Mouse (Mus musculus): ENCODE data around the gene Igfbp7.

The Igfbp7 gene

GRCm38 (mm10) chr5:77378027-77378426 is 29.8 kb downstream of the Igfbp7 start:
- DNase-seq, result no peak

DNA sequence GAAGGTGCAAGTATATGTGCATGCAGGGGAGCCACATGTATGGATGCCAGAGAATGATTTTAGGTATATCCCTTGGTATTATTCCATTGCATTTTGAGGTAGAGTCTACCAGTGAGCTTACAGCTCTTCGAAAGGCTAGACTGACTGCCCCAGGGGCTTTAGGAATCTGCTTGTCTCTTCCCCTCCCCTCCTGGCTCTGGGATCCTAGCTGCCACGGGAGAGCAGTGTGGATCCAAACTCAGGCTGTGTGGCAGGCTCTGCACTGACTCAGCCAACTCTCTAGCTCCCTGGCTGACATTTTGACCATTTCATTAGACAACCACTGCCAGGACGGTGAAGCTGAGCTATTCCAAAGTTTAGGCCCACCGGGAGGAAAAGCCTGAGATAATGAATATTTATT is 32.3 kb downstream of the Igfbp7 start:
- DNase-seq, result no peak

DNA sequence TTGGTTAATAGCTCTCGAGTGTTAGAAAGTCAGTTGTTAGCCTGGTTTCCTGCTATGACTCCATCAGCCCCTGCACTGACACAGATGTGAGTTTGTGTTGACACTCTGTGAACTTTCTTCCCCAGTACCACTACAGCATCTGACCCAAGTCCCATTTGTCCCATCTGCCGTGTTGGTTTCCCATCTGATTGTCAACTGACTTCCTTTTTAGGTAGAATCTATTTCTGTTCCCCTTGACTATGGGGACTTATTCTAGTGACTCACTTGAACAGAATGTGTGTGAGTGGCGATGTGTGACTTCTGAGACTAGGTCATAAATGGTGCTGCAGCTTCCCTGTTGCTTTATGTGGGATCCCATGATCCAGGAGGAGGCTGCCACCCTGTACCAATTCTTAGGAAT is 32.9 kb downstream of the Igfbp7 start:
- DNase-seq, result no peak

DNA sequence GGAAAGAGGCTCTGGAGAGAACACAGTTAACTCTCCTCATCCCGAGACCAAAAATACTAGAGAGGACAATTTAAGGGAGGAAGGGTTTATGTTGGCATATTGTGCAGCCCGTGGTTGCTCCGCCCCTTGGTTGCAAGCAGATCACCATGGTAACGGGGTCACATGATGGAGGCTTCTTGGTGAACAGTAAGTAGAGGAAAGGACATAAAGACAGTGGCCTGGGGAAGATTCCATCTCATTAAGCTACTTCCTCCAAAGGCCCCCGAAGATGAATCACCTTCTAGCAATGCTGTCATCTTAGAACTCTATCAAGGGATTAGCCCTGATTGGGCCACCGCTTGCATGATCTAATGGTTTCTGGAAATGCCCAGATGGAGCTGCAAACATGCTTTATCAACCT is 35.1 kb downstream of the Igfbp7 start:
- no peak for DNase-seq

DNA sequence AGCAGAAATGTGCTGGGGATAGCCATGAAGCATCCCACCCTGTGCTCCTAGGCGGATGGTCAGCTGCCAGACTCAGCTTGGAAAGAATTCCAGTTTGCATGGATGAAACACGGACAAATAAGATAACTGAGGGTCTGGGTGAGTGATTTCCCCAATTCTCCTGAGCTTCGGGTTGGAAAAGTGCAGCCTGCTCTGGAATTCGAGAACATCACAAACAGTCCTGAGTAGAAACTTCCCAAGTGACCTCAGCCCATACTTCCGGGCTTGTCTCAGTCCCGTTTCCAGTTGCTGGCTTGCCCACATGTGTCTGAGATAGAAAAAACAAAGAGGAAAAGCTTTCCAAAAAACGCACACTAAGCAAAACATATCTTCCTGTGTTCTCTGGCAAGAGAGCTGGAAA is 35.6 kb downstream of the Igfbp7 start:
- DNase-seq, result no peak

DNA sequence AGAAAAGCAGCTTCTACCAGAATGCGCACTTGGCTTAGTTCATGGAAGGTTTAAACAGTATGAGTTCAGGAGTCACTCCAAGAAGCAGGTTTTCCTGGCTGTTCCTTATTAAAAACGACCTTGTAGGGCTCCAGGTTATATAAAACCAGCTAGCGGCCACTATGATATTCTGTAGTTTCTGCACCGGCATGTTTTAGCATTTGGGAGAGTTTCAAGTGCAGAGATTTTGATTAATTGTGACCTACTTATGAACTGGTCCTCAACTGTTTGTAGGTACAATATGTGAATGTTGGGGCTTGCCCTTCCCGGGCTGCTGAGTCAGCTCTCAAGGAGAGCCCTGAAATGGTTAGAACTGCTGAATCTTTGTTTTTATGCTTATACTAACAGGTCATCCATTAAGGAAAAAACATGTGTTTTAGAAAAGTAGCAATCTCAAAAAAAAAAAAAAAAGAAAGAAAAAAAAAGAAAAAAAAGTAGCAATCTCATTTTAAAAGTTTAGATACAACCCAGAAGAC is 37.4 kb downstream of the Igfbp7 start:
- DNase-seq, result no peak

- DNase-seq, result no peak
Observed at GRCm38 (mm10) chr5:77369394-77369793, 38.4 kb downstream of the Igfbp7 start.

GRCm38 (mm10) chr5:77368194-77368593 is 39.6 kb downstream of the Igfbp7 start:
- DNase-seq, result no peak

- no peak for DNase-seq
Observed at GRCm38 (mm10) chr5:77367682-77368081, 40.2 kb downstream of the Igfbp7 start.

DNA sequence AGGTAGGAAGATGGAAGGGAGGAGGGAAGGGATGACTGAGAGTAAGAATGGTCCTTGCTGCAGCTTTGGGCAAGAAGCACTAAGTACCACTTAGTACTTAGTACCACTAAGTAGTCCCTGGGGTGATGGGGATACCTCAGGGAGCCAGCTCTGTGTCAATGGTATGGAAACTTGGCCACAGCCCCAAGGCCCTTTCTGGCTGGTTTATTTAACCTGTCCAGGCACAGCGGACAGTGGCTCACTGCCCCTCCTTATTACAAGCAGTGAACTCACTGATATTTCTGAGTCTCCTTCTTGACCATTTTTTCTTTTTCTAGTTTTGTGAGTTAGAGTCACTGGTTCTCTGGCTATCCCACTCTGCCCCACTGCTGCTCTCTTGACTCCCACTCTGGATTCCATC is 40.7 kb downstream of the Igfbp7 start:
- DNase-seq, result no peak

DNA sequence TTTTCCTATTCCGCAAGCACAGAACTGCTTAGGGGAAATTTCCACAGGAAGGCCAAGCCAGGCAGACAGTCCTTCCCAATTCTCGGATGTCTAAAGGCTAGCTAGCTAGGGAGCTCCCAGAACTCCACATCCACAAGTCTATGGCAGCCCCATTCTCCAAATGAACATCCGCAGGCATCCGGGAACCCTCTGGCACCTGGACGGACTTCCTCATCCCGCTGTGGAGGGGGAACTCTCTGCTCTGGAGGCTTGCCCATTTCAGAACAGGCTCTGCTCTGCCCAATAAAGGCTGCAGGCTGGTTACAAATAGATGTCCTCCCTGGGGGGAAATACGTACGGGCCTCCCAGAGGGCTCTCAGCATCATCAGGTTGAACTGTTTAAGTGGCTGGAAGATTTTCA is 41.5 kb downstream of the Igfbp7 start:
- DNase-seq, result no peak

DNA sequence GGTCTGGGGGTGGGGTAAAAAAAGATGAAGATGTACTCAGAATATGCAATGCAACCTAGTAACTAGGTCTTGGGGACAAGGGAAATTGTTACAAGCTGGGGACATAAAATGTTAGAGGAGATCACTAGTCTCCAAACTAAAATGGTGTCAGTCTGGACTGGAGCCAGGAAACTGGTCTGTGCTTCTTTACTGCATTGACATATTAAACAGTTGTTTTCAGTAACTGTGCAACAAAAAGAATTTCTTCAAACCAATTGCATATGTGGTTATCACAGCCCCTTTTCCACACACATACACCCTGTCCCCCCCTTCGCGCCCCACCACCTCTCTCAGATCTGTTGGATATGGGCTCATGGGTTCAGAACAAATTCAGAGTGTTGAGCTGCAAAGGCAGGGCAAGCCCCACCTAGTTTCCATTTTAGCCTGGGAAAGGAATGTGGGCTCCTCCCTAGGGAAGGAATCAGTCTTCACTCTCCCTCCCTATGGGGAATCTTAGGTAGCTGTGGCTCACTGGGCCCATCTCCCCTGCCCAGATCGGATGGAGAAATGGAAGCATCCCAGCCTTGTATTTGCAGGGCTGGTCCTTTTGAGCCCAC is 43.3 kb downstream of the Igfbp7 start:
- no peak for DNase-seq

DNA sequence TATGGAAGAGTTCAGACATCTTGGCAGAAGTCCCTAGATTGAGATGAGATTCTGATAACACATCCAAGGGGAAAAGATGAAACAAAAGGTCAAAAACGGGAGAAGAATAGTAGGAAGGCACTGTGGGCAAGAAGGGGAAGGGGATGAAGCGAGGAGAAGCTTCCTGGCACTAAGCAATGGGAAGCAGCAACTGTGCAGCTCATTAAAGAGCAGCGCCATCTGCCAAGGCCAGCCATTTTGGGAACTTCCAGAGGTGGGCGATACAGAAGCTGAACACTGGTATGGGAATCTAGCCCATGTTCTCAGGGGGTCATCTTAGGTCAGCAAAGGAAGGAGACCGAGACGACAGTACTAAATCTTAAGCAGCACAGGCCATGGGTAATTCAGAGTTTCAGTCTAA is 44.2 kb downstream of the Igfbp7 start:
- no peak for DNase-seq

GRCm38 (mm10) chr5:77362120-77362519 is 45.7 kb downstream of the Igfbp7 start:
- DNase-seq, result no peak

- no peak for DNase-seq
Observed at GRCm38 (mm10) chr5:77361006-77361405, 46.8 kb downstream of the Igfbp7 start.

DNA sequence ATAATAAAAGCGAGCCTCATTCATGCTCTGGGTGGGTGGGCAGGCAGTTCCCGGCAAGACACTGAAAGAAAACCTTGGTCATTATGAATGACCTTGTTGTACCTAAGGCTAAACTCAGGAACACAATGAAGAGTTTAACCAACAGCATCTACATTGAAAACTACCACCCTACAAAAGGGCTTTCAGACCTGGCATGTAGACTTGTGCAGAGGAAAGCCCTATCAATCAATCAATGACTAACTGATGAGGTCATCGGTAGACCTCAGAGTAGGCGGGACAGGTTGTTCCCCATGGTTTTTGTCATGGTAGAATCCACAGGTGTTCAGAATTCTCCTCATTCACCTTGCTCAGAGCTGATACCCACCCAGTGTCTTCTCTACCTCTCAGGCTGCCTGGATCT is 47.9 kb downstream of the Igfbp7 start:
- no peak for DNase-seq

GRCm38 (mm10) chr5:77358347-77358746 is 49.5 kb downstream of the Igfbp7 start:
- DNase-seq, result peak; percentile 67

DNA sequence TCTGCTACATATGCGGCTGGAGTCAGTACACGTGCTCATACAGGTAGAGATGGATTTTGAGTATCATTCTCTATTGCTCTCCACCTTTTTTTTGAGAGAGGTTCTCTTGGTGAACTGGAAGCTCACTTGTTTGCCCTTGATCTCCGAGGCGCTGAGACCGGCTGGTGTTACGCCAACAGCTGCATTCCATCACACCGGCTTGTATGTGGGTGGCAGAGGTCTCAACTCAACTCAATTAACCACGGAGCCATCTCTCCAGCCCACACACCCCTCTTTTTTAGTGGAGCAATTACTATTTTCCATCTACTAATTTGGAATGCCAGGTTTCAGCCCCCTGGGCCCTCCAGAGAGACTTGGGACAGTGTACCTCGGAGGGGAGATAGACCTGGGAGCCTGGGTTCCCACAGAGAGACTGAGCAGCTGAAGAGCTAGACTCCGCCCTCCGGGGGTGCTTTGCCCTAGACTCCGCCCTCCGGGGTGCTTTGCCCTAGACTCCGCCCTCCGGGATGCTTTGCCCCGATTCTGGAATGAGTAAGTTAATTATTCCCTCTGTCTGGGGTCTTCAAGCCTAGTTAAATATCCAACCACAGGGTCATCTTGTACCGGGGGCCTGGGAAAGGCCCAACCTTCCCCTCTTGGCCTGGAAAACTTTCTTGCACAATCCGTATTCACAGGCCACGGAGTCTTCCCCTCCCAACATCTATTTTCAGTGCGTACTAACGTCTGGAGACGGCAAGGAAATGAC is 50.3 kb downstream of the Igfbp7 start:
- peak; percentile 80 for DNase-seq

DNA sequence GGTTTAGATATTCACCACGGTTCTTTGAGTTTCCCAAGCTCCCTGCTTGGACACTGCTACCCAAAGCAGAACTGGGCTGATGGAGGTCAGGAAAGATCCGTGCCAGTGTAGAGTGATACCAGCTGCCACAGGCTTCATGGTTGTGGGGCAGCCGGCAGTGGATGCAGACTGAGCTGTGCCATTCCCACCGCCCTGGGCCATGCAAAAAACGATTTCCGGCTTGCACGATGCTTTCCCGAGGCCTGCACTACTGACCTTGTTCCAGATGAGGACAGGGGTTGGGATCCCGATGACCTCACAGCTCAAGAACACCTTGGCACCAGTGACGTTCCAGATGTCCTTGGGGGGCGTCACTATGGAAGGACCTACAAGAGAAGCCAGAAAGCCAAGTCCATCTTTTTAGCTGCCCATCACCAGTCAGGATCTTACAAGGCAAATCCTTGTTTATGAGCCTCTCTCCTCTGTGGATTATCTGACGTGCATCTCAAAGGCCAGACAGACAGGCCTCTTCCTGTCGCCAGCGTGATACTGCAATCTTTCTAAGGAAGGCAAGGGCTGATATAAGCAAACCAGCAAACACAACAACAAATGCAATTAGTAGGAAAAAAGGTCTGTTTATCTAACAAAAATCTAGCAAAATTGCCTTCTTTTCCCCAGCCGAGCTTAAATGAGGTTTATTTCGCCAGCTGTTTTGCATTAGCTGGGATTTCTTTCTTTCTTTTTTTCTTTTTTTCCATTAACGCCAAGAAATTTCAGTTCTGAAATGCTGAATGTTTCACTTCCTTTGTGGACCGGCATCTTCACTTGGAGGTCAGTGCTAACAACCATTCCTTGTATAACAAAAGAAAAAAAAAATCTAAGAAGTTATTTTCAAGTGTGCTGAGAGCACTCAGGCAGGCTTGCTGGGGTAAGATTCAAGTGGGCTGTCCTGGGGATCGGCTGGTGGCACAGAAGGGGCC is 52.3 kb downstream of the Igfbp7 start:
- DNase-seq, result no peak

DNA sequence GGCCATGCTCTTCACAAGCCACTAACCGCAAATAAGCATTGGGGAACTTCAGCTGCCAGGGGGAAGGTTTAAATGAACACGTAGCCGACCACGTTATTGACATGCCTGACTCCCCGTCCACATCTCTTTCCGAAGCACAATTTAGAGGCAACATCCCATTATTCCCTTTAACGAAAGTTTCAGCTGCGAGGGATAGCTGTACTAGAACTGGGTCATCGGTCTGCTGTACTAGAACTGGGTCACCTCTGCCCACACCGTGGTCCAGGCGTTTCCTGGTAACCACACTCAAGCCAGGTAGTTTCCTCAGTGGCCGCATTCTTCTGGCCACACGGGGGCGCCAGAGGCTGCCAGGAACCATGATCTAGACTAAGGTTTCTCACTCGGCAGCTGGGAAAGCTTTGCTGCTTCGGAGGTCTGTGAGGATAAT is 53.5 kb downstream of the Igfbp7 start:
- peak; percentile 90 for DNase-seq

GRCm38 (mm10) chr5:77351691-77352090 is 56.1 kb downstream of the Igfbp7 start:
- no peak for DNase-seq

- DNase-seq, result no peak
Observed at GRCm38 (mm10) chr5:77349971-77350658, 57.7 kb downstream of the Igfbp7 start.

DNA sequence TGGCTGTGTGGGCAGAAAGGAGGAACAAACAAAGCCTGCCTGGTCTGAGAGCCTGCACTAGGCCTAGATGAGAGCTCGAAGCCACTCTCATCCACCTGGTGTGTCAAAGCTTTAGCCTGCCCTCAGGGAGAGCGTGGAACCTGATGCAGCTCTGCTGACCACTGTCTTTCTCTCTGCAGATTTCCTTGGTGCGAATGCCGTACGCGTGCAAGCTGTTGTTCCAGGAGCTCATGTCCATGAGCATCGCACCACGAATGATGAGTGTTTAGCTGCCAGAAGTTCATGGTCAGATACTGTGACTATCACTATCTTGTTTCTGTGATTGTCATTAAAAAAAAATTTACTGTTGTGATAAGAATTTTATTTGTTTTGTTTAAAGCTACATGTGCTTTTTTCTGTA is 58.9 kb downstream of the Igfbp7 start:
- DNase-seq, result no peak

Measured in lung, postnatal 14 days (tissue).